Mouse (Mus musculus) heart, embryonic 15.5 days (tissue): Measurements from ENCODE around the gene Tent2. TPM values are rescaled to one million over a fixed set of nuclear protein-coding genes. Genes with fewer than 3 reads are reported as not detected.
A peak's percentile ranks its signal among the peaks of the same experiment; 100 is the strongest.

Experiments
- ATAC-seq: fragments of 200-750 bp; cut with Nextera tagmentation; replicated peaks from 2 replicates; pipeline ENCODE4 v1.8.0; 2017; ENCODE audit warnings: low read depth, moderate TSS enrichment; ENCODE audit not compliant: insufficient number of reproducible peaks, insufficient read depth, low FRiP score
- H3K27ac ChIP-seq: fragments of 300-500 bp; sonication (generic); 2 replicates; pipeline ENCODE4 v1.5.1; 2015; ENCODE audit warnings: mild to moderate bottlenecking, inconsistent platforms
- H3K27me3 ChIP-seq: fragments of 300-500 bp; sonication (generic); 2 replicates; pipeline ENCODE4 v1.6.1; 2015; ENCODE audit warnings: inconsistent platforms
- H3K36me3 ChIP-seq: fragments of 300-500 bp; sonication (generic); 2 replicates; pipeline ENCODE4 v1.6.1; 2015; ENCODE audit warnings: mild to moderate bottlenecking, inconsistent platforms
- H3K4me1 ChIP-seq: fragments of 300-500 bp; sonication (generic); replicated peaks from 2 replicates; pipeline ENCODE4 v1.6.1; 2015; ENCODE audit warnings: inconsistent platforms
- H3K4me2 ChIP-seq: fragments of 300-500 bp; sonication (generic); 2 replicates; pipeline ENCODE4 v1.6.1; 2015; ENCODE audit warnings: inconsistent platforms, mild to moderate bottlenecking, moderate library complexity
- H3K4me3 ChIP-seq: fragments of 300-500 bp; sonication (generic); 2 replicates; pipeline ENCODE4 v1.5.1; 2015; ENCODE audit warnings: mild to moderate bottlenecking, inconsistent platforms
- H3K9ac ChIP-seq: fragments of 300-500 bp; sonication (generic); 2 replicates; pipeline ENCODE4 v1.6.1; 2015; ENCODE audit warnings: mild to moderate bottlenecking, inconsistent platforms
- H3K9me3 ChIP-seq: fragments of 300-500 bp; sonication (generic); replicated peaks from 2 replicates; pipeline ENCODE4 v1.6.1; 2016; ENCODE audit warnings: inconsistent platforms
- whole genome bisulfite sequencing: fragments of 180-500 bp; shearing (Covaris S2); methylation state at CpG from one replicate; pipeline ENCODE4 v1.1.7; 2015; ENCODE audit warnings: mixed read lengths; 5-methylcytosine and 5-hydroxymethylcytosine counted together
- polyA plus RNA-seq: library from polyadenylated mRNA; unstranded; fragments of >200 nt; fragmentation: Nextera tagmentation; extraction: Ambion mirVana; gene quantifications from 2 replicates; pipeline ENCODE4 v1.2.1, GENCODE M21; 2015

The Tent2 gene
- polyA plus RNA-seq = 32.2 and 39.0 TPM in 2 replicates

GRCm38 (mm10) chr13:93191831-93192645 is at the start of gene Tent2:
Gene Tent2, minus strand, starts transcription at chr13:93192385.
- peak within 1 kb of the TSS; percentile 75 for H3K4me3 ChIP-seq
- peak within 1 kb of the TSS; percentile 90 for H3K27ac ChIP-seq
- H3K27me3 ChIP-seq = no peaks in the 10 kb centered on the region
- no peaks in the 10 kb centered on the region for H3K9me3 ChIP-seq
- ATAC-seq = peak; percentile 99
- peak within 1 kb of the TSS; percentile 79 for H3K4me2 ChIP-seq
- H3K4me1 ChIP-seq = peaks cover 20% of the 10 kb centered on the region
- H3K36me3 ChIP-seq = no peaks in the 10 kb centered on the region
- peak within 1 kb of the TSS; percentile 85 for H3K9ac ChIP-seq
- under 1% methylated on average over 72 of the region's 72 CpGs for WGBS

GRCm38 (mm10) chr13:93241180-93241579 is 49.0 kb upstream of the Tent2 start:
- H3K36me3 ChIP-seq = no peaks in the 10 kb centered on the region
- H3K4me1 ChIP-seq = peaks cover 9% of the 10 kb centered on the region
- no peak overlapping the region for H3K27ac ChIP-seq
- H3K4me2 ChIP-seq = no peak overlapping the region
- no peaks in the 10 kb centered on the region for H3K27me3 ChIP-seq
- no peaks in the 10 kb centered on the region for H3K9me3 ChIP-seq
- no peak overlapping the region for H3K9ac ChIP-seq
- ATAC-seq = no peak
- 68% methylated on average over 3 of the region's 3 CpGs for WGBS
- no peak overlapping the region for H3K4me3 ChIP-seq

- no peaks in the 10 kb centered on the region for H3K9me3 ChIP-seq
- H3K9ac ChIP-seq = no peak overlapping the region
- H3K4me1 ChIP-seq = peaks cover 9% of the 10 kb centered on the region
- WGBS = 45% methylated on average over 2 of the region's 7 CpGs
- no peak for ATAC-seq
- no peaks in the 10 kb centered on the region for H3K27me3 ChIP-seq
- no peak overlapping the region for H3K4me2 ChIP-seq
- no peak overlapping the region for H3K27ac ChIP-seq
- H3K4me3 ChIP-seq = no peak overlapping the region
- H3K36me3 ChIP-seq = no peaks in the 10 kb centered on the region
Measured at GRCm38 (mm10) chr13:93239561-93239960, 47.4 kb upstream of the Tent2 start.

- Histone ChIP-seq H3K27me3 (no peaks in the 10 kb centered on the region), H3K36me3 (no peaks in the 10 kb centered on the region), H3K4me2 (no peak overlapping the region), H3K9me3 (no peaks in the 10 kb centered on the region), H3K9ac (no peak overlapping the region), H3K4me1 (peaks cover 9% of the 10 kb centered on the region), H3K27ac (no peak overlapping the region), H3K4me3 (no peak overlapping the region)
- ATAC-seq = no peak
- WGBS = 37% methylated on average over 9 of the region's 9 CpGs
Measured at GRCm38 (mm10) chr13:93239134-93239533, 46.9 kb upstream of the Tent2 start.

GRCm38 (mm10) chr13:93237677-93238398 is 45.7 kb upstream of the Tent2 start:
- no peaks in the 10 kb centered on the region for H3K27me3 ChIP-seq
- H3K9me3 ChIP-seq = no peaks in the 10 kb centered on the region
- 28% methylated on average over 9 of the region's 9 CpGs for WGBS
- ATAC-seq = 0 out of 2 replicates have a peak, but pooled peaks have one; percentile 27
- H3K4me1 ChIP-seq = peaks cover 9% of the 10 kb centered on the region
- H3K9ac ChIP-seq = no peak overlapping the region
- no peak overlapping the region for H3K4me2 ChIP-seq
- no peak overlapping the region for H3K4me3 ChIP-seq
- H3K27ac ChIP-seq = peak overlapping the region; percentile 54
- no peaks in the 10 kb centered on the region for H3K36me3 ChIP-seq

GRCm38 (mm10) chr13:93234267-93235039 is 42.3 kb upstream of the Tent2 start:
- H3K36me3 ChIP-seq = no peaks in the 10 kb centered on the region
- H3K4me3 ChIP-seq = no peak overlapping the region
- H3K4me1 ChIP-seq = peaks cover 9% of the 10 kb centered on the region
- no peak overlapping the region for H3K9ac ChIP-seq
- WGBS = 87% methylated on average over 4 of the region's 4 CpGs
- no peak for ATAC-seq
- no peaks in the 10 kb centered on the region for H3K27me3 ChIP-seq
- no peak overlapping the region for H3K4me2 ChIP-seq
- H3K27ac ChIP-seq = no peak overlapping the region
- H3K9me3 ChIP-seq = no peaks in the 10 kb centered on the region

GRCm38 (mm10) chr13:93232335-93232734 is 40.1 kb upstream of the Tent2 start:
- no peak overlapping the region for H3K4me2 ChIP-seq
- H3K4me3 ChIP-seq = no peak overlapping the region
- no peaks in the 10 kb centered on the region for H3K9me3 ChIP-seq
- ATAC-seq = no peak
- no peak overlapping the region for H3K27ac ChIP-seq
- no peaks in the 10 kb centered on the region for H3K27me3 ChIP-seq
- H3K4me1 ChIP-seq = peaks cover 3% of the 10 kb centered on the region; the same call in 1 of the 2 replicates
- WGBS = 77% methylated on average over 7 of the region's 7 CpGs
- H3K9ac ChIP-seq = no peak overlapping the region
- H3K36me3 ChIP-seq = no peaks in the 10 kb centered on the region

- no peaks in the 10 kb centered on the region for H3K4me1 ChIP-seq
- WGBS = 63% methylated on average over 4 of the region's 4 CpGs
- no peaks in the 10 kb centered on the region for H3K36me3 ChIP-seq
- no peaks in the 10 kb centered on the region for H3K27me3 ChIP-seq
- no peak overlapping the region for H3K27ac ChIP-seq
- no peak overlapping the region for H3K4me2 ChIP-seq
- no peaks in the 10 kb centered on the region for H3K9me3 ChIP-seq
- no peak overlapping the region for H3K4me3 ChIP-seq
- H3K9ac ChIP-seq = no peak overlapping the region
- no peak for ATAC-seq
Measured at GRCm38 (mm10) chr13:93231016-93231415, 38.8 kb upstream of the Tent2 start.

GRCm38 (mm10) chr13:93211741-93212140 is 19.6 kb upstream of the Tent2 start:
- H3K36me3 ChIP-seq = no peaks in the 10 kb centered on the region
- H3K4me3 ChIP-seq = no peak overlapping the region
- H3K27me3 ChIP-seq = no peaks in the 10 kb centered on the region
- no peak overlapping the region for H3K9ac ChIP-seq
- no peak for ATAC-seq
- H3K4me2 ChIP-seq = no peak overlapping the region
- 32% methylated on average over 1 of the region's 1 CpGs for WGBS
- H3K4me1 ChIP-seq = no peaks in the 10 kb centered on the region
- no peaks in the 10 kb centered on the region for H3K9me3 ChIP-seq
- H3K27ac ChIP-seq = no peak overlapping the region

GRCm38 (mm10) chr13:93192646-93193026 is 451 bp upstream of the Tent2 start:
- Histone ChIP-seq H3K4me3 (peak overlapping the region; percentile 75), H3K36me3 (no peaks in the 10 kb centered on the region), H3K9me3 (no peaks in the 10 kb centered on the region), H3K4me1 (peaks cover 20% of the 10 kb centered on the region), H3K27me3 (no peaks in the 10 kb centered on the region), H3K27ac (peak overlapping the region; percentile 90), H3K9ac (peak overlapping the region; percentile 50), H3K4me2 (peak overlapping the region; percentile 79)
- ATAC-seq = no peak
- 69% methylated on average over 5 of the region's 5 CpGs for WGBS

GRCm38 (mm10) chr13:93189416-93189815 is 2.8 kb downstream of the Tent2 start:
- Histone ChIP-seq H3K9ac (no peak overlapping the region), H3K4me2 (peak overlapping the region; percentile 1; the same call in 1 of the 2 replicates), H3K4me3 (no peak overlapping the region), H3K27ac (0 out of 2 replicates have a peak overlapping the region, but pooled peaks have one; percentile 8), H3K9me3 (no peaks in the 10 kb centered on the region), H3K36me3 (peaks cover 8% of the 10 kb centered on the region; the same call in 1 of the 2 replicates), H3K4me1 (peaks cover 20% of the 10 kb centered on the region), H3K27me3 (no peaks in the 10 kb centered on the region)
- no peak for ATAC-seq
- 45% methylated on average over 2 of the region's 2 CpGs for WGBS
